Mouse (Mus musculus) cerebellum, adult 8-10 months (tissue): ENCODE measurements around the gene Pi4kb.
"Not testable (repeated sequence)": the region's sequence is repeated elsewhere in the genome, so short reads cannot be mapped to it uniquely, and the experiment has no call there.

ENCODE experiments used
- DNase-seq: peaks from one replicate; pipeline ENCODE4 v3.0.0; 2022

The Pi4kb gene

DNA sequence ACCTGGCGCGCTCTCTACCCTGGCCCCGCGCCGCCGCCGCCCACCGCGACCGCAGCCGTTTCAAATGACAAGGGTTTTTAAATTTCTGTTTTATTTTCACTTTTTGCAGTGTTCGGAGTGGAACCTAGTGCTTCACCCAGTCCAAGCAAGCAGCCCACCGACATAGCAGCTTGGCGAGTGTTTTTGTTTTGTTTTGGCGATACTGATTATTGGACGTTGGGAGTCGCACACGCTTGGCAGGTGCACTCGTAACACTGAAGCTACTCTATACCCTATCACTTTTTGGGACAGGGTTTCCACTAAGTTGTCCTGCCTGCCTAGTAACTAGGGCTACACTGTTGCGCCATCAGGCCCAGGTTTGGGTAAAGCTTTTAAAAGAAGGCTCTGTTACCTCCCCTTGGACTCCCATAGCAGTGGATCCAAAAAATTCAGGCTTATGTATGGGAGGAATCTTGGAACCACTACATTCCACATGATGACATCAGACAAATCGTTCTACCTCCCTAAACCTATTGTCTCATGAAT is 42.1 kb downstream of the Pi4kb start:
- no peak for DNase-seq

DNA sequence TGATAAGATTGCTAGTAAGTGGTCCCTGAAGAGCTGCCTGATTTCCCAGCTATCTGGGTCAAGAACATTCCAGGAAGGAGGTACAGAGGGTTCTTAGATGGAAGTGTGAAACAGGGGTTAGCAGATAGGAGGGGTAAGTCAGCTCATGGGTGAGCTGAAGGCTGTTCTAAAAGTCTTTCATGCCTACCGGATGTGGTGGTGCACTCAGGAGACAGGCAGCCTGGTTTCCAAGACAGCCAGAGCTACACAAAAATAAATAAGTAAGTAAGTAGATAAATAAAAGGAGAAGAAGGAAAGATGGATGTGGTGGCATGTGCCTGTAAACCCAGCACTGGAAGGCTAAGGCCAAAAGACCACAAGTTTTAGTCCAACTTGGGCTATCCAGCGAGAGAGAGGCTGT is 44.2 kb downstream of the Pi4kb start:
- DNase-seq: no peak

DNA sequence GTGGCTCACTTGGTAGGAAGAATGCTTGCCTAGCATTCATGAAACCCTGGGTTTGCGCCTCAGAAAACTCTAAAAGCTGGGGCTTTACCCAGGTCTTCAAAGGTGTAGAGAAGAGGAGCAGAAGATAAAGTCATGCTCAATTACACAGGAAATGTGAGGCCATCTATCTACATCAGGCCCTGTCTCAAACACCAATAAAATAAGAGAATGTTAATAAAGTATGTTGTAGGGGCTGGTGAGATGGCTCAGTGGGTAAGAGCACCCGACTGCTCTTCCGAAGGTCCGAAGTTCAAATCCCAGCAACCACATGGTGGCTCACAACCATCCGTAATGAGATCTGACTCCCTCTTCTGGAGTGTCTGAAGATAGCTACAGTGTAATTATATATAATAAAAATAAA is 46.4 kb downstream of the Pi4kb start:
- DNase-seq: not testable (repeated sequence)

DNA sequence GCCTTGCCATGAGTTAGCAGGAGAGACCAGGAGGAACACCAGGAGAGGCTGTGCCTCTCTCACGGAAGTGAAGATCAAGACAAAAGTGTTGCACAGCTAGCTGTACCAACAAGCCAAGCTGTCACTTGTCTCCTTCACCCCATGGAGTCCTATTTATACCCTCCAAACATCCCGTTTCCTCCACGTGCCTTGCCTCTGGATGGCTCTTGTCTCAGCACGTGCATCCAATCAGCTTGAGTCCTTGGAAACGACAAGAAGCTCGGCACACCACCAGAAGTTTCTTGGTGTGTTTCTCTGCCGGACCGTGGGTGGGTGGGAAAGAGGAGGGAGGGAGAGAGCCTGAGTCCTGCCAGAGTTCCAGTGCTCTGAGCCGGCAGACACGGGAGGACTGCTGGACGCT is 50.0 kb downstream of the Pi4kb start:
- no peak for DNase-seq

DNA sequence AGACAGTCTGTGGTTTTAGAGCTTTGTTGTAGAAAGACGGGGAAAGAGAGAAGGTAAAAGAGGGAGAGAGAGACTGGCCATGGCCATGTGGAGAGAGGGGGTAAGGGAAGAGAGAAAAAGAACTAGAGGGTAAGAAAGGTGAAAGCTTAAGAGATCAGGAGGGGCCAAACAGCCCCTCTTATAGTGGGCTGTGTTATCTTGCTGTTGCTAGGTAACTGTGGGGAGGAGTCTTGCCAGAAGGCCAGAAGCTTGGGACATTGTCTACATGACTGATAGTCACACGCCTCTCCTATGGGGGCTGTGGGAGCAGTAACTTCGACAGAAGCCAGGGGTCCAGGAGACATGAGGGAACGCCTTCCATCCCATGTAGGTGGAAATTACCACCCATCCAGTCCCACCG is 50.7 kb downstream of the Pi4kb start:
- no peak for DNase-seq

DNA sequence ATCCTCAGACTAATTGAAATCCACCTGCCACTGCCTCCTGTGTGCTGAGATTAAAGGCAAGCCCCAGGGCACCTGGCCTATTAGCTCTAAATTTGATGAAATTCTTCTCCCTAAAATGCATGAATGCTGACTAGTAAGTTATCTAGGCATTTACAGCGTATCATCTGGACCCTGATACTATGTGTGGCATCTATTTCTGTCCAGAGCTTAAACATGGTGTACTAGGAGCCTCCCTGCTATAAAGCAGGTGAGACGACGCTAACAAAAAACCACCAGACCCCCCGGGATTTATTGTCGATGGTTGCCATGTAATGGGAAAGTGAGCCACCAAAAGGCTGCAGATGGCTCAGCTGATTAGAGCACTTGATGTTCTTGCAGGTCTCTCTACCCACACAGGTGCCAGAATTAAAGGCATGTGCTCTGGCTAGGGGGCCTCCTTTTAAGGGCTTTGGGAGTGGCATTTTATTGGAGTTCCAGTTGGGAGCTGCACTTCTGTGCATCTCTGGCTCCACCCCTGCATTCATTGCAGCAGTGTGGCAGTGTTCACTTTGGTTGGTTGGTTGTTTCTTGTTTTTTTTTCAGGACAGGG is 52.6 kb downstream of the Pi4kb start:
- DNase-seq: no peak

DNA sequence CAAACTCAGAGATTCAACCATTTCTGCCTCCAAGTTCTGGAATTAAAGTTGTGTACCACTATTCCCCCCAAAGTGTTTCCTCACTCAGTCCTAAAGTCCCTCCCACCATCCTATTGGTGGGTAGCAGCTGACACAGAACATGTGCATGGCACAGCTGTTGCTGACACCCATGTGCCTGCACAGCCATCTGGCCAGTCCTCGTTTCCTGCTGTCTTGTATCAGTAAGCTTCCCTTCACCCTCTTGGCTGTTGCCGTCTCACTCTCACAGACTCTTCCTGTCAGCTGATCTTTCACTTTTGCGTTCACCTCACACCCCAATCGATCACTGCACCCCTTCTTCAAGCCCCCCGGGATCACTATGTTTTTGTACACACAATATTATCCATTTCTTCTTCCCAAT is 53.2 kb downstream of the Pi4kb start:
- no peak for DNase-seq

DNA sequence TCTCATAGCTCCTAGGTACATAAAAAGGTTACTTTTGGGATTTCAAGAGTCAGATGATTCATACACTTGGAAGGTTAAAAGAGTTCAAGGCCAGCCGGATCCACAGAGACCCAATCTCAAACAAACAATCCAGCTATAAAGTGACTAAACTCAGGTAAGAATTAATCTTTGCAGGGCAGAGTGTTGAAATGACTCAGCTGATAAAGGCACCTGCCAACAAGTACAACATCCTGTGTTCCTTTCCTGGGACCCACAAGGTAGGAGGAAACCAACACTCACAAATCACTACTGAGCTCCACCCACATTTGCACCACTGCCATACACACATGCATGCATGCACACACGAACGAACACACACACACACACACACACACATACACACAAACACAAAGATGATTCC is 54.1 kb downstream of the Pi4kb start:
- no peak for DNase-seq

DNA sequence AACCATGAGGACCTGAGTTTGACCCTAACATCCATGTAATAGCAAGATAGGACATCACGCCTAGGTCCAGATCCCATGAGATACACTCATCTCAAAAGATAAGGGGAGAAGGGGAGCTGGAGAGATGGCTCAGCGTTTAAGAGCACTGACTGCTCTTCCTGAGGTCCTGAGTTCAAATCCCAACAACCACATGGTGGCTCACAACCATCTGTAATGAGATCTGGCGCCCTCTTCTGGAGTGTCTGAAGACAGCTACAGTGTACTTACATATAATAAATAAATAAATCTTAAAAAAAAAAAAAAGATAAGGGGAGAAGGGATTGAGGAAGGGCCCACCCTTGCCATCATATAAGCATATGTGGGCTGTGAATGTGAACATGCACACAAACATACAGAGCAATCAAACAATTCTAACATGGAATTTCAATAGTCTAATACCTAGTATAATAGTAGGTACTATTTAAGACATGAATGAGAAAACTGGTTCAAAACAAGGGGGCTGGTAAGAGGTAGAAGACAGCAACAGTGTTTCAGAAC is 54.8 kb downstream of the Pi4kb start:
- not testable (repeated sequence) for DNase-seq

DNA sequence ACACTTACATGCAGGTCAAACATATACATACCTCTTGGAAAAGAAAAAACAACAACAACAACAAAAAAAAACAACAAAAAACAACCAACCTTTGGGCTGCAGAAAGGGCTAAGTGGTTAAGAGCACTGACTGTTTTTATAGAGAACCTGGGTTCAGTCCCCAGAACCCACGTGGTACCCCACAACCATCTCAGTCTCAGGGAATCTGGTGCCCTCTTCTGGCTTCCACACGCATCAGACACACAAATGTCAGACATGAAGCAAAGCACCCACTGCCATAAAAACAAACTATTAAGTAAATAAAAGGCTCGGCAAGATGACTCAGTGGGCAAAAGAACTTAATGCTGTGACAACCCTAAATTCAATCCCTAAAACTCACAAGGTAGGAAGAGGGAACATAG is 55.4 kb downstream of the Pi4kb start:
- no peak for DNase-seq

DNA sequence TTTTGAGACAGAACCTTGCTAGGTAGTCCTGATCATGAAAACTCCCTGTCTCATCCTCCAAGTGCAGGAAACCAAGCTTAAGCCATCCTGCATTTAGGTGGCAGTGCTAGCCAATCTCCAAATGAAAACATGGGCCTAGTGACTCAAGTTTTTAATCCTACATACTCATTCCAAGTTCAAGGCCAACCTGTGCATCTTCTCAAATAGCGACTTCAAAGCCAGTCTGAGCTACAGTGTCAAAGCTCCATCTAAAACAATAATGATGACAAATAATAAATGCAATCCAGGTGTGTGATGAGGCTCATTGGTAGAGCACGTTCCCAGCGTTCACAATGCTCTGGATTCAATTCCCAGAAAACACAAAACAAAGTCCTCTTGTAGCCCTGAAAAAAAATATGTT is 67.1 kb downstream of the Pi4kb start:
- no peak for DNase-seq

DNA sequence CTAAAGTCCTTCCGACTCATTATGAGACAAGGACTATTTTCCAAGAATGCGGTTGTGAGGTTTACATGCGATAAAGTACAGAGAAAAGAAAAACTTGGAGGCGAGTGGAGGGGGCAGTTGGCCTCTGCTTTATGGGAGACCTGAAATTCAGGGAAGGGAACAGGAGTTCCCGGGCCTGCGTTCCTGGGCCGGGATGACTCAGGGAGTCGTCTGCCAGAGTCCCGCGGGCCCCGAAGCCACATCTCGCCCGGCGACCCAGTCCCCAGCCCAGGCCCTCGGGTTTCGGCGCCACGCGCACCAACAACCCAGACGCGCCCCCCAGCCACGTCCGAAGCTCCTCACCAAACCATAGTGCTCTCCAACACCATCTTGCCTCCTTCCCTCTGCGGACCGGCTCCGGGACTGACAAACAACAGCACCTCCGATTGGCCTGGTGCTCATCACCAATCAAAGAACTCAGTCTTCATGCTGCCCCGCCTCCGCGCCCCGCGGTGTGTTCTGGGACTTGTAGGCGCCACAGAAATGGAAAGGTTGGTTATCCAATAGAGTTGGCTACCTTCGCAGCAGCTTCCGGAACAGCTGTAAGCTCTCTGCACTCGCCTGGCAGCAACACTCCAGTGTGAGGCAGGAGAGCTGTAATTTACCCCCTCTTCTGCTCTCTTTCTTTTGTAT is 67.8 kb downstream of the Pi4kb start, which contains the start of gene Psmd4:
Gene Psmd4 (minus strand): TSS at position 449 of the 672 bp plus-strand sequence.
- peak; percentile 95 for DNase-seq

DNA sequence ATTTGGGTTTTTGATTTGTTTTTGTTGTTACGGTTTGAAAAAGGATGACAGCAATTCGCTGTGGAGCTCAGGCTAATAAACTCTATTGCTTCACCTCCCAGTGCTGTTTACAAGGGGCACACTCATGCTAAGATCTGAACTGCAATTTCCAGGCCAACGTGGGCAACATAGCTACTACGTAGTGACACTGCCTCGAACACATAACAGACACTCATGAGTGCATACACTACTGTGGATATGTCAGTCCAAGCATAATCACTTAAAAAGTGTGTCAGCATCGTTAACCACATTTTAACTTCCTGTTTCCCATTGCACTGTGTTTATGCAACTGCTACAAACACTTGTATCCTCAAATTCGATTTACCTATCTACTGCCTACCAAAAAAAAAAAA is 68.3 kb downstream of the Pi4kb start:
- DNase-seq: no peak

DNA sequence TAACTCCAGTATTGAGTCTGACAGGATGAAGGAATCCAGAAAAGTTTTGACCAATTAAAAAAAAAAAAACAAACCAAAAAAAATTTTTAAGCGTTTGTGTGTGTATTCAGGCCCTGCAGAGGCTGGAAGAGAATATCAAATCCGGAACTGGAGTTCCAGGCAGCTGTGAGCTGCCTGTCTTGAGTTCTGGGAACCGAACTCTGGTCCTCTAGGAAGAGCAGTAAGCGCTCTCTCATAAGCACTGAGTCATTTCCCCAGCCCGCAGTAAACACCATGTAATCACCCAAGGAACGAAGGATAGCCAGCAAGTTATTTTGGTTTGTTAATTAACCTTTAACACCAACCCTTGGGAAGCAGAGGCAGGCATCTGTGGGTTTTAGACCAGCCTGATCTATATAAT is 68.7 kb downstream of the Pi4kb start:
- DNase-seq: no peak

DNA sequence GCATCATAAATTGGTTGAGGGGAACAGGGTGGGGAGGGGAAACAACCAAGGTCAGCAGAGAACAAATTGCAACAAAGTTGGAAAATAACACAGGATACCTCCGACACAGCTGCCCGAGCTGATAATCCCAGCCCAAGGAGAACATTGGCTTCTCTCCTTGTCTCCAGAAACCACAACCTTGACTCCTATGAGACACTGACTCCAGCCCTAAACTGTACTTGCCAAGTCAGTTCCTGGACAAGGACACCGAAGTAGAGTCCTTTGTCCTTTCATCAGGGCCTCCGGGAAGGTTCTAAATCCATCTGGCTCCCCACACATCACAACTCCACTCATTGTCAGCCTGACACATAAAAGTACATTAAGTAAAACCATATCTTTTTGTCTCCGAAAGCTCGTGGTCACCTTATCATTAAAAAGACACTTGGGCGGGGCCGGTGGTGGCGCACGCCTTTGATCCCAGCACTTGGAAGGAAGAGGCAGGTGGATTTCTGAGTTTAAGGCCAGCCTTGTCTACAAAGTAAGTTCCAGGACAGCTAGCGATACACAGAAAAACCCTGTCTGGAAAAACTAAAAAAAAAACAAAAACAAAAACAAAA is 72.0 kb downstream of the Pi4kb start:
- no peak for DNase-seq

DNA sequence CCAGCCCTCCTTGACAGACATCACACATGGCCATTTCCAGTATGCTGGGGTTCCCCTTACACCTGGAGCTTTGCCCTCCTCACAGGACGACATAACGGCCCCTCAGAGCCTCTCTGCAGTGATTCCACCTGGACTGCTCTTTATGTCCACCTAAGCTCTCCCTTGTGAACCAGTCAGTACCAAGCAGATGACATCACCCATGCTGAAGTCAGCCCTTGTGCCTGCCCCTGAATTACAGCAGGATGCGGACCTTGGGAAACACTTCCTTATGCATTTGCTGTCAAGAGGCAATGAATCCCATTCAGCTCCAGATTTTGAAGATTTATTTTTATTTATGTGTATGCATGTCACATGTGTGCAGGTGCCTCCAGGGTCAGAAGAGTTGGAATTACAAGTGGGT is 73.4 kb downstream of the Pi4kb start:
- no peak for DNase-seq

DNA sequence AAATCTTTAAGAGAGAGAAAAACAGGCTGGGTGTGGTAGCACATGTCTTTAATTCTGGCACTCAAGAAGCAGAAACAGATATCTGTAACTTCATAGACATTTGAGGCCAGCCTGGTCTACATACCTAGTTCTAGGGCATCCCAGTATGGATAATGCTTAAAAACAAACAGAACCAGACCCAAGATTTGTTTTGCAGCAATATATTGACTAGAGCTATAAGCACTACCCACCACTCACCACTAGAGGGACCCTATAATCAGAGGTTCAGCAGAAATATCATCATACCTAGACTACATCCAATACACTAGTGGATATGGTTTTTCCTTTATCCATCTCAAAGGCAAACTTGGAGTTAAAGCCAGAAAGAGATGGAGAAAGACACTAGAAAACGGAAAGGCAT is 78.4 kb downstream of the Pi4kb start:
- DNase-seq: peak; percentile 46

DNA sequence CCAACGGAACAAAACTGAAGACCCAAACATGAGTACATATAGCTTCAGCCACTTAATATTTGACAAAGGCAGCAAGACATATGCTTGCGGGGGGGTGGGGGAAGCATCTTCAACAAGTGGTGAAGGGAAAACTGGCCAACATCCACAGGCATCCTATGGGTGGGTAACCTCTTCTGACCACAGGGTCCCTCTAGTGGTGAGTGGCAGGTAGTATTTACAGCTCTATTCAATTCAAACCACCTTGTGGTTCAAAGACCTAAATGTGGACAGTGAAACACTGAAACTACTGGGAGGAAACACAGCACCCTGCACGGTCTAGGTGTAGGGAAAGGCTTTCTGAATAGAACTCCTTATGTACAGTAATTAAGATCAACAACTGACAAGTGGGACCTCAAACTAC is 79.2 kb downstream of the Pi4kb start:
- peak; percentile 25 for DNase-seq

DNA sequence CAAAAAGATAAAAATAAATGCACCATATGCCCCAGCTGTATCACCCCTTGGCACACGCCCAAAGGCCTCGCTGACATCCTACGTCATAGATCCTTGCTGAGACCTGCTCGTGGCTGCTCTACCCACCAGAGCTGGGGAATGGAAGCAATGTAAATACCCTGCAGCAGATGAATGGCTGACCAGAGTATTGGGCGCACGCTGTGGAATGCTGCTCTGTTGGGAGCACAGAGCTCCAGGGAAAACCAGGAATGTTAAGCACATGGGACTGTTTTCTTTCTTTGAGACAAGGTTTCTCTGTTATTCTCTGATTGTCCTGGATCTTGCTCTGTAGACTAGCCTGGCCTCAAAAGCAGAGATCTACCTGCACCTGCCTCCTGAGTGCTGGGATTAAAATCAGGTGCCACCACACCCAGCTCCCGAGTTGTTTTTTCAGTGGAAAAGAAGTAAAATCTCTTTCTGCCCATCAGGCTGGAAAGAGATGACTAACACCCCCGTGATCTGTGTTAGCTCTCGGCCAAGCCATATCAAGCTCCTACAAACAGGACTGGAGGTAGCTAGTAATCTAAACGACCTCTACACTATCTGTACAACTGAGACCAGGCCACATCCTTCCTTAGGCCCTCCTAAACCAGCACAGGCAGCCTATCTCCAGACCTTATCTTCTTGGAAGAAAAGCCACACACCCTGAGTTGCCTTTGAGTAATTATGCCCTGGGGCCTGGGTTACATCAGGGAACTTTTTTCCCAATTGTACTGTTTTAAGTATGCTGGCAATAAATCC is 80.1 kb downstream of the Pi4kb start:
- DNase-seq: peak; percentile 34

DNA sequence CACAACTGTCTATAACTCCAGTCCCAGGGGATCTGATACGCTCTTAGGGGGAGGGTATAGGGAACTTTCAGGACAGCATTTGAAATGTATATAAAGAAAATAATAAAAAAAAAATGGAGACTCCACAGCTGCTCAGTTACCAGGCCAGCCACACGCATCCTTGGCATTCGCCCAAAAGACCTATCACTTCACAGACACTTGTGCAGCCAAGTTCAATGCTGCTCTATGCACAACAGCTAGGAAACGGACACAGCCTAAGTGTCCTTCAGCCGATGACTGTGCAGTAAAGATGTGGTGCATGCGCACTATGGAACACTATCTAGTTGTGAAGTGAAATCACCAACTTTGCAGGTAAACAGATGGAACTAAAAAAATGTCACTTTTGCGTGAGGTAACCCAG is 81.7 kb downstream of the Pi4kb start:
- DNase-seq: no peak
